Mouse (Mus musculus): ENCODE measurements at regions not wholly inside any gene's neighbourhood (a gene's known extent, or its start where the extent isn't known, plus 50 kb on each side); places are given as distances from the start of the nearest gene placed in this dataset.

GRCm38 (mm10) chr8:104028626-104029025, 72.8 kb upstream of the Cdh5 start:
- DNase-seq (ENCODE audit: low spot score in 2 of 2): peak; percentile 58 to 67

GRCm38 (mm10) chr8:104032179-104032578, 69.2 kb upstream of the Cdh5 start:
- no peak for DNase-seq (ENCODE audit: low spot score in 2 of 2)

GRCm38 (mm10) chr8:104033148-104033547, 68.3 kb upstream of the Cdh5 start:
- no peak for DNase-seq (ENCODE audit: low spot score in 2 of 2)

- DNase-seq (ENCODE audit: low spot score in 2 of 2): no peak
These were observed 67.1 kb upstream of the Cdh5 start for GRCm38 (mm10) chr8:104034286-104034685.

- no peak for DNase-seq (ENCODE audit: low spot score in 2 of 2)
These were observed 64.6 kb upstream of the Cdh5 start for GRCm38 (mm10) chr8:104036580-104037477.

GRCm38 (mm10) chr8:104037611-104038010, 63.8 kb upstream of the Cdh5 start:
- no peak for DNase-seq (ENCODE audit: low spot score in 2 of 2)

- no peak for DNase-seq (ENCODE audit: low spot score in 2 of 2)
These were observed 61.9 kb upstream of the Cdh5 start for GRCm38 (mm10) chr8:104039526-104039925.

GRCm38 (mm10) chr8:104041522-104041921, 59.9 kb upstream of the Cdh5 start:
- DNase-seq (ENCODE audit: low spot score in 2 of 2): no peak

- no peak for DNase-seq (ENCODE audit: low spot score in 2 of 2)
These were observed 59.0 kb upstream of the Cdh5 start for GRCm38 (mm10) chr8:104042434-104042833.

GRCm38 (mm10) chr8:104048037-104048436, 53.4 kb upstream of the Cdh5 start:
- no peak for DNase-seq (ENCODE audit: low spot score in 2 of 2)

- no peak for DNase-seq (ENCODE audit: low spot score in 2 of 2)
These were observed 52.2 kb upstream of the Cdh5 start for GRCm38 (mm10) chr8:104049181-104049580.

GRCm38 (mm10) chr8:104050694-104051539, 50.5 kb upstream of the Cdh5 start:
- peak in 1 of 2 experiments; percentile 38 for DNase-seq (ENCODE audit: low spot score in 2 of 2)

GRCm38 (mm10) chr8:104051540-104051882, 49.9 kb upstream of the Cdh5 start:
- no peak for DNase-seq (ENCODE audit: low spot score in 2 of 2)

All from urinary bladder, adult 18-20 months (tissue).